Mouse (Mus musculus): ENCODE results near the gene Mbnl3. TPM values are rescaled to one million over a fixed set of nuclear protein-coding genes. Genes with fewer than 3 reads are reported as not detected.

The Mbnl3 gene
- 8.2 and 9.2 TPM in 2 replicates for total RNA-seq (2021)
- long read RNA-seq, experiment 1, partial matches to known transcripts: 0 of 2 reads
- long read RNA-seq, experiment 1, other reads (novel, unspliced or antisense): 2 of 2 reads
- long read RNA-seq, experiment 2, partial matches to known transcripts: 0 of 1 reads
- long read RNA-seq, experiment 2, other reads (novel, unspliced or antisense): 1 of 1 reads

GRCm38 (mm10) chrX:51206432-51206831 is at the start of gene Mbnl3:
TSS of gene Mbnl3 (minus strand) at chrX:51206532.
- no peak for DNase-seq

- DNase-seq: peak; percentile 61
These were observed 596 bp downstream of the Mbnl3 start for GRCm38 (mm10) chrX:51205548-51206324.

DNA sequence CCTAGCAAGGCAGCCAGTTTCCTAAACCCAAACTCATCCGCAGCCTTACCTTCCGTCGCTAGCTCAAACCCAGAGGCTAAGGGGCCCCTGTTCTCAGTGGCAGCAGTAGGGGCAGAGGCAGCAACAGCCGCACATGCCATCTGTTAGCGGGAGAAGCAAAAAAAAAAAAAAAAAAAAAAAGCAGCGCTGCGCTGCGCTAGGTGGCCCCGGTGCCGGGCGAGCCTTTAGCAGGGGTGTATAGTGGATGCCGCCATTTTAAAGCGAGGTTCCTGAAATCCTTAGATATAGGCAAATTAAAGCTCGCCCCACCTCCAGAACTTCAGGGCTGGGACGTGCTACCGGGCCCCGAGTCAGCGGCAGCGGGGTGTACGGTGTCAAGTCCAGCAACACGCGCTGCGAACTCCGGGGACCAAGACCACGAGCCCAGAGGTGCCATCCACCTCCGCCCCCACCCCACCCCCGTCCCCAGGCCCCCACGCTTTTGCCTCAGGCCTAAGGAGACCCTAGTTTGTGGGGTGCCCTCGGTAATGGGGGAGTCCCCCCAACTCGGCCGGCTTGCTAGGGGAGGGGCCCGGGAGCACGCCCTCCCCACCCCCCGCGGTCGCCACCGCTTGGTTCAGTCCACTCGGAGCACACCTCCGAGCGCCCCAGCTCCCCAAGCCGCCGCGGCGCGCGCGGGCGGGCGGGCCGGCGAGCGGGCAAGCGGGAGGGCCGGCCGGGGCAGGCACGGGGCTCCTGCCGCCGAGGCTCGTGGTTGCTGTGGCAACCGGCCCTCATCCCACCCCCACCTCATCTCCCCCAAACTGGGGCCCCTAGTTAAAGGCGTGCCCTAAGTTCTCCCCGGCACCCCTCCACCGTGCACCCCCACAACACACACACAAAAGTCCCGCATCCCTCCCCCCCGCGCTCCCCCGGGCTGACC is 1.4 kb downstream of the Mbnl3 start:
- DNase-seq: peak; percentile 76

- DNase-seq: no peak
These were observed 9.3 kb downstream of the Mbnl3 start for GRCm38 (mm10) chrX:51197012-51197411.

DNA sequence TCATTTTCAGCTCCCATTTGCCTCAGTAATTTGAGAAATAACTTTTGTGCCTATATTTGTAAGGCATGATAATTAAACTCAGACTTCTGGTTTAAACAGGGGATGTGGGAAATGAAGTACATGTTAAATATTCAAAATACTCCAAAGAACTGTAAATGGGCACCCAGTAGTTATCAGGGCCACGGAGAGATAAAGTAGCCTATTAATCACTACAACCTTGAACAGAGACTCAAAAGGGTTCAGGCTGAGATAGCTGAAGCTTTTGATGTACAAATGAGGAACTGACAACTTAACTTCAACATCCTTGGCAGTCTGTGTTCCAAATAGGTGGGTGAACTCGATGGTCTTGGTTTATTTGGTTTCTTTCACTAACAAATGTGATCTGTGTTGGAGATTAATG is 34.4 kb downstream of the Mbnl3 start:
- no peak for DNase-seq

DNA sequence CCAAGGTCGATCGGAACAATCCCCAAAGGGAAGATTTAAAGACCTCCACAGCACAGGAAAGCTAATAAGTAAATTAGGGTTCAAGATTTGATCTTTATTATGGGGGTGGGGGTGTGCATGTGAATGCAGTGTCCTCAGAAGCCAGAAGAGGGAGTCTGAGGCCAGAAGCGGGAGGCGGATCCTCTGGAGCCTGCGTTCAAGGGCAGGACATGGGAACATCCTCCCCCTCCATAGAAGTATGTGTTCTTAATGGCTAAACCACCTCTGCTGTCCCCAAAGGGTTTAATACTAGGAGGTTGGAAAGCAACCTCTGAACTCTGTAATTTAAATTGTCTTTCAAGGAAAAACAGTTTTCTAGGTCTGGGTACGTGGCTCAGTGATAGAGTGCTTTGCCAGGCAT is 34.9 kb downstream of the Mbnl3 start:
- DNase-seq: peak; percentile 56

GRCm38 (mm10) chrX:51170404-51170803 is 35.9 kb downstream of the Mbnl3 start:
- DNase-seq: no peak

DNA sequence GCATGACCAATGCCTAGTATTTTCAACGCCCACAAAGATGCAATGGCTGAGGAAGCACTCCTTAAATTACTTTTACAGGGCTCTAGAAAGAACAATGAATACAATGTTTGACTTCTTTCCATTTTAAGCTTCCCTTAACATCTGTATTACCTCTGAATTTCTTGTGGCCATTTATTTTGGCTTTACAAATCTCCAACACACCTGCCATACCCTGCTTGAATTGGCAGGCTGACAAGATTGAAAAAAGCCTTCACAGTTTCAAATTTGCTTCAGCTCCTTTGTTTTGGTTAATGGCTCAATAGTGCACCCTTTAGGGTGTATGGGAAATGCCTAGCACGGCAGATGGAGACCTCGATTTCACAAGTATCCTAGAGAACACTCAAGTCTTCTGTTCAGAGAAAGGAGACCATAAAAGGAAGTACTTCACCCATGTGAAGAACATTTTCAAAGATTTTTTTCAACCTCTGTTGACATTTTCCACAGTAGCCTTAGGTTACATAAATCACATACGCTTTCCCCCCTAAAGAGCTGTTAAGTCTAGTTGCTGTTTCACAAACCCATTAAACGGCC is 36.8 kb downstream of the Mbnl3 start:
- no peak for DNase-seq

- DNase-seq: no peak
These were observed 38.4 kb downstream of the Mbnl3 start for GRCm38 (mm10) chrX:51167976-51168375.

DNA sequence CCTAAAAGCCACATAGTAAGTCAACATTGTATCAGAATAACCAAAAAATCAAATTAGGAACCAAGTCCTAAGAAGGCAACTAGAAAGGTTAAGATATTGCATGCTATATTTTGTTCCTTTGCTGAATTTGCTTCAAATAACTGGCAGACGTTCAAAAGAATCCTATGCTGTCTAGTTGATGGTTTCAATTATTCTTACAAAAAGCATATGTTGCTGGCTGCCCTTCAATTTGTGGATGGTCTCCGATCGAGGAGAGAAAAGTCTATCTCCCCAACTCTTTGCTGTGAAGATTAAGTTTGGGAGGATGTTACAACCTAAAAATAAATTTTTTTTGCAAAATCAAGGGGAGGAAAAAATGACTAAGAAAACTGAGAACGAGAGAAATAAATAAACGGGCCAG is 41.6 kb downstream of the Mbnl3 start:
- no peak for DNase-seq

GRCm38 (mm10) chrX:51148436-51148835 is 57.9 kb downstream of the Mbnl3 start:
- DNase-seq: no peak

GRCm38 (mm10) chrX:51146351-51146750 is 60.0 kb downstream of the Mbnl3 start:
- DNase-seq: peak; percentile 18

DNA sequence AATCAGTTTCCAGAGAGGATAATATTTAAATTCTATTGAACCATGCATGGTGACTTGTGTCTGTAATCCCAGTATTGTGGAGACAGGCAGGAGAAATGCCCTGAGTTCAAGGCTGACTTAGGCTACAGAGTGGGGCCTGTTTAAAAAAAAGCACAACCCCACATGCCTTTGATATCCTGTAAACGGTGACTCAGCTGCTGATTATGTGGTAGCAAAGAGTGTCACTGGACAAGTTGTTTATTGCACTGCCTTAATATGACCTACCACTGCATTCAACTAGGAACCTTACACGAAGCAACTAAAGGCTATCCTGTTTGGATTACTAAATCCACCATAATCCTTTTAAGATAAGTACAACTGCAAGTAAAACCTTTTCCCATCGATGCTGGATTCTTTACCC is 66.3 kb downstream of the Mbnl3 start:
- DNase-seq: no peak

GRCm38 (mm10) chrX:51131325-51131724 is 75.0 kb downstream of the Mbnl3 start:
- no peak for DNase-seq

GRCm38 (mm10) chrX:51102748-51103147 is 103.6 kb downstream of the Mbnl3 start:
- no peak for DNase-seq

GRCm38 (mm10) chrX:51084972-51085371 is 121.4 kb downstream of the Mbnl3 start:
- no peak for DNase-seq

DNA sequence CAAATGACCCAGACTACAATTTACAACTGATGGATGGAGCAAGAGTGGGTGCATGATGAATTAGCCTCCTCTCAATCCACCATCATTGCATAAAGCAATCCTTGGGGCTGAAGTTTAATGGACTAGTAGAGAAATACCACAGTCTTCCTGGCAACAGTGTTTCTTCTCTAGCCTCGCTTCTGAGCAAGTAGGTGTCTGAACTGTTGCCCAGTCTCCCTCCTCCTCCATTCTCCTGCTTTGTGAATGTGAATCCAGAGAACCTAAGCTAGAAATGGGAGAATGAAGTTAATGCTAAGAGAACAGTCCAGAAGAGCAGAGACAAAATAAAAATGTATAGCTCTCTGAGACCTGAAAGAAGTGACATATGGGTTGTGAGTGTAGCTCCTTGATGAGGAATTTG is 122.1 kb downstream of the Mbnl3 start:
- DNase-seq: no peak

- peak; percentile 21 for DNase-seq
These were observed 129.6 kb downstream of the Mbnl3 start for GRCm38 (mm10) chrX:51076744-51077143.
